Mouse (Mus musculus) right cerebral cortex, postnatal 14 days (tissue): ENCODE data around the gene Atp8a1.

Source experiments
- DNase-seq: peaks from one replicate; pipeline ENCODE4 v3.0.0; 2022

Gene Atp8a1

GRCm38 (mm10) chr5:67628180-67628940 is 218.9 kb downstream of the Atp8a1 start:
- no peak for DNase-seq

- no peak for DNase-seq
These were observed 226.0 kb downstream of the Atp8a1 start for GRCm38 (mm10) chr5:67621230-67621629.

DNA sequence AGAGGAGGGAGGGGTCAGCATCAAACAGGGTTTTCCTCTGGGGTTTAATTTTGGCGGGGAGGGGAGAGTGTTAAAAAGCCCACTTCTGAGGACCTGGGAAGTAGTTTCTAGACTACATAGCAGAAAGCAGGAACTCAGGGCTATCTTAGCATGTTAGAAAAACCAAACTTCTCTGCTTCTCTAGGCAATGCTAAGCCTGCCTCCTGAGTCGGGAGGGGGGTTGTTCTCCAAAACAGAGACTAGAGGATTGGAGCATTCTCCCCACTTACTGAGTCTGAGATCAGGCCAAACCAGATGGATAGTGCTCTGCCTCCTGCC is 237.8 kb downstream of the Atp8a1 start:
- DNase-seq, result no peak

- DNase-seq, result no peak
These were observed 238.3 kb downstream of the Atp8a1 start for GRCm38 (mm10) chr5:67608674-67609519.

- peak; percentile 23 for DNase-seq
These were observed 239.2 kb downstream of the Atp8a1 start, which contains the start of gene Shisa3 for GRCm38 (mm10) chr5:67607804-67608673. TSS of gene Shisa3 (plus strand) at chr5:67607882.

DNA sequence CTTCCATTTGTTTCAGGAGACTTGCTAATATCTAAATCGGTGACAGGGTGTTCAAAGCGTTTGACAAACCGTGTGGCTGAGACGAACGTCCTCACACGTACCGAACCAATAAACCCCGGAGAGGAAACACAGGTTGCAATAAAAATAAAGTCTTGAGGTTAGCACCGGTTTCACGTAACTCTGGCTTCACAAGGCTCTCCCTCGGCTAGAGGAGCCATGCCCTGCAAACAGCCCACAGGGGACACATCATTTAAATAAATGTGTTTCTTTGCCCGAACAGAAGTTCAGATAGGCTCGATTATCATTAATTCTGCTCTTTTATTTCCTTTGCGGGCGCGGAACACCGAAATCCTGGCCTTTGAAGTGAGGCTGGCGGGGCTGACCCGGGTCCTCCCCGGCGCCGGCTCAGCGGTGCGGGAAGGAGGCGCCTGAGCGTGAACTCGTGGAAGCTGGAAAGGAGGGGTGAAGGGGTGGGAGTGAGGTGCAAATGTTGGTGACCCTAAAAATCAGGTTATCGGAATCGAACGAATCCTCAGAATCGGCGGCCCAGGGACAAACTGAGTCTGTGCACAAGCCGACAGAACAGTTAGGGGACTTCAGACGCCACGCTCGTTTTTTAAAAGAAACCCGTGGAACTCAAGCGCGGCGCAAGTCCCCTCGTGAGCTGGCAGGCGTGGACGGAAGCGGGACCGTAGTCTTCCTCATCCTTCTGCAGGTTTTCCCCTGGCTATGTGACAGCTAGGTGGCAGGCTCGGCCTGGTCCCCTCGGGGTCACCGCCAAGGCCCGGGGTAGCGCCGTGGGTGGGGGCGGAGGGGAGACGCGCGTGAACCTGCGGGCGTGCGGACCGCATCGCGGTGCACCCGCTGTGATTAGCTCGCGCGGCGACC is 240.1 kb downstream of the Atp8a1 start:
- DNase-seq, result no peak

DNA sequence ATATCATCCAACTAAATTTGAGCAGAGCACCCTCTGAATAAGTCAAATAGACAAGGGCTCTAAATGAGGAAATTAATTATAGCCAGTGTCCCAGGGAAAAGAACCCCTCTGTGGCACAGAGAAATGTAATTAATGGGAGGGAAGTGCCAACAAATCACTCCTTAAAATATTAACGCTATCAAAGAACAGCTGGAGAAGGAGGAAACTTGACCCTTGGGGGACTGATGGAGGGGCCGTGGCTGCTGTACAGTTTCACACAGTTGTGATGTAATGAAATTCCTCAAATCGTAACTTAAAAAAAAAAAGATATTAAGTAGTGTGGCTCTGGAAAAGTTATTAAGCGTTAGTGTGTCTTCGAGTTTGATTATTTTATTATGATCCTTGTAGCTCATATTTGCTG is 241.3 kb downstream of the Atp8a1 start:
- DNase-seq, result no peak

DNA sequence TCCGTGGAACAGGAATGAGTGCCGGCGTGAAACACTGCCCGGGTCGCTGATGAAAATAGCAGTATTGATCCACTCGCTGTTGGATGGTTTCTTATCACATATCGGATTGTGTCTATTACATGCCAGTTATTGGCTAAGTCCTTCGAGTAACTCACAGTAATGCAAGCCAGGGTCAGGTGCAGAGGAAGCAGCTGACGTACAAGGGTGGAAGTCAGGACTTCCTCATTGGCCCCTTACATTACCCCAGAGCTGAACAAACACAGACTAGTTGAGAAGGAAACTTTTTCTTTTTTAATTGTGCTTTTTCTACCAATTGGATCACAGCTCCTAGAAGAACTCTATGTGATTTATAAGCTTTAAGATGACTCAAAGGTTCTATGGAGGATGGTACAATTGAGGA is 247.3 kb downstream of the Atp8a1 start:
- no peak for DNase-seq

DNA sequence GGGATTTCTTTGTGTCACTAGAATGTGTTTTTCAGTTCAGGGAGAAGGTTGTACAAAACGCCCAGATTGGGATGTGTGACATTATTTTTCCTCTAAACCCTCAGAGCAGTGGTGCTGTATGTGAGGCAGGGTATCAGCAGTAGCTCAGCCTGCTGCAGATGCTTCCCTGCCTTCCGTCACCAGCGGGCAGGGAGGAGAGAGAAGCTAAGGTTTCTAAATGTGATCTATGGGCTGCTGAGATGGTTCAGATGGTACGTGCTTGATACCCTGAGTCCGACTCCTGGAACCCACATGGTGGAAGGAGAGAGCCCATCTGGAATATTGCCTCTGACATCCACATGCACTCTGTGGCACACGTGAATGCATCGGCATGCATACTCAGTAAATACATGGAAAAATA is 251.6 kb downstream of the Atp8a1 start:
- DNase-seq, result no peak

- DNase-seq, result no peak
These were observed 252.2 kb downstream of the Atp8a1 start for GRCm38 (mm10) chr5:67595070-67595469.

- DNase-seq, result peak; percentile 13
These were observed 267.3 kb downstream of the Atp8a1 start for GRCm38 (mm10) chr5:67579725-67580633.

DNA sequence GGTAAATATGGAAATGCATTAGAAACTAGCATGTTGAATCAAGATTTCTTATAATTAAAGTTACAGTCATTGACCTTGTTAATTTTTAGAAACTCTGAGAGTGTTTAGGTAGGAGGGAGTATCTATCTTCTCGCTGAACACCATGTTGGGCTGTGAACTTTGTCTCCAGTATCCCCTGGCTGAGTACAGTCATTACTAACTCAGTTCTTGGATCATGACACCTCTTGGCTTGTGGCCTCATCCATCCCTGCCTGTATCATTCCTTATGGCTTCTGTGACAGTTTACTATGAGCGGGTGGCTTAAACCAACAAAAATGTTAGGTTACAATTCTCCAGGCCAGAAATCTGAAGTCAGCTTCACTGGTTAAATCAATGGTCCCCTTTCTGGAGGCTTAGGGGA is 271.5 kb downstream of the Atp8a1 start:
- DNase-seq, result no peak

DNA sequence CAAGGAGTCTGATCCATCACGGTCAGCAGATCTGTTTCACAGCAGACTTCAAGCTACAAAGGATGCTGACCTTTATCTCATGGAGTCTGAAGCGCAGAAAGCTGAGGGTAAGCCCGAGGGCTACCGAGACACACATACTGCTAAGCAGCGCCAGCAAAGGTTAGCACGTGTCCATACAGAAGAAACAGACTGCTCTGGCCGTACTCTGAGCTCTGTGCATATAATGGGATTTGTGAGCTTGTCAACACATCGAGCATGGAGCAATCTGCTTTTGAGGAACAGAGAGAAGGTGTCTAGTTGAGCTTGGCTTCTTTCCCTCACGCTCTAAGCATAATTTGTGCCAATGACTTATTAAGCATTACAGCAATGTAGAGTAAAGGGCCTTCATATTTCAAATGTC is 273.2 kb downstream of the Atp8a1 start:
- no peak for DNase-seq

DNA sequence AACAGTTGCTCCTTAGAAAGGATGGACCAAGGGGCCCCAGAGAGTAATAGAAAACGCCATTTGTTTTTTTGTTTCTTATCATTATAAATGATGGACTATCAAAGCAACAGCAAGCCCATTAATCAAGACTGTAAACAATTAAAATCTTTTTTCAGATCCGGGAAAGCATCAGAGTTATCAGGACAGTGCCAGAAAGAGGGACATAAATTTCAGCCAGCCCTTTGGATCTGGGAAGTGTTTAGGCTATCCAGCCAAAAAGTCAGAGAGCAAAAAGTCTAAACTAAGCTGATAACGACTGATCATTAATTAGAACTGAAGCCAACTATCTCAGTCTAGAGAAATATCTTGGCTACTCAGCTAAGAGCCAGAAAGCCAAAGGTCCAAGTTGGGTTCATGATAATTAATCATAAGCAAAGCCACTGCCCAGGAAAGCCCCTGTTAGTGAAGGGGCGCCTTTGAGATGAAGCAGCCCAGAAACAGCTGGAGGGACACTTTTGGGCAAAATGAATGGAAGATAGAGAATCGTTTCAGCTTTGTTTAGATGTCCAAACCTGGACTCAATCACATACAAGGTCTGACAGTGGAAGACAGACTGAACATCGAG is 274.6 kb downstream of the Atp8a1 start:
- DNase-seq, result no peak
